Mouse (Mus musculus) liver, postnatal 0 days (tissue): ENCODE data around the gene Arf1. TPM values are rescaled to one million over a fixed set of nuclear protein-coding genes. Genes with fewer than 3 reads are reported as not detected.

ENCODE experiments used
- ATAC-seq: fragments of 200-750 bp; cut with Nextera tagmentation; 2 replicates; pipeline ENCODE4 v1.8.0; 2017; ENCODE audit warnings: mild to moderate bottlenecking, moderate library complexity
- DNase-seq: peaks from one replicate; pipeline ENCODE4 v3.0.0-alpha.2; 2016
- H3K27ac ChIP-seq: fragments of 300-500 bp; sonication (generic); 2 replicates; pipeline ENCODE4 v1.5.1; 2014; ENCODE audit warnings: antibody characterized with exemption, moderate library complexity, mild to moderate bottlenecking, low read depth
- H3K27me3 ChIP-seq: fragments of 300-500 bp; sonication (generic); 2 replicates; pipeline ENCODE4 v1.6.1; 2014; ENCODE audit warnings: low read length, control low read depth, mixed read lengths; ENCODE audit not compliant: insufficient read depth
- H3K36me3 ChIP-seq: fragments of 300-500 bp; sonication (generic); replicated peaks from 2 replicates; pipeline ENCODE4 v1.6.1; 2014; ENCODE audit warnings: mild to moderate bottlenecking, control low read depth, low read length, moderate library complexity, mixed read lengths; ENCODE audit not compliant: insufficient read depth
- H3K4me1 ChIP-seq: fragments of 300-500 bp; sonication (generic); 2 replicates; pipeline ENCODE4 v1.6.1; 2014; ENCODE audit warnings: antibody characterized with exemption, mild to moderate bottlenecking, control low read depth; ENCODE audit not compliant: insufficient read depth
- H3K4me2 ChIP-seq: fragments of 300-500 bp; sonication (generic); 2 replicates; pipeline ENCODE4 v1.6.1; 2014; ENCODE audit warnings: low read depth, mild to moderate bottlenecking, low read length, moderate library complexity, mixed read lengths
- H3K4me3 ChIP-seq: fragments of 300-500 bp; sonication (generic); 2 replicates; pipeline ENCODE4 v1.5.1; 2014; ENCODE audit warnings: low read depth, low read length
- H3K9ac ChIP-seq: fragments of 300-500 bp; sonication (generic); replicated peaks from 2 replicates; pipeline ENCODE4 v1.6.1; 2014; ENCODE audit warnings: mild to moderate bottlenecking, moderate library complexity
- H3K9me3 ChIP-seq: fragments of 300-500 bp; sonication (generic); 2 replicates; pipeline ENCODE4 v1.6.1; 2016; ENCODE audit warnings: mild to moderate bottlenecking, control low read depth, low read length, mixed read lengths
- CTCF ChIP-seq: sonication (generic); IDR thresholded peaks from 2 replicates; pipeline ENCODE4 v1.5.1; 2016; ENCODE audit warnings: antibody characterized with exemption, low read depth
- EP300 ChIP-seq: IDR thresholded peaks from 2 replicates; pipeline ENCODE4 v1.6.1; 2016; ENCODE audit warnings: antibody characterized with exemption, low read depth, mild to moderate bottlenecking
- WGBS: fragments of 180-500 bp; shearing (Covaris S2); extraction: QIAGEN DNeasy Blood & Tissue Kit; methylation state at CpG from one replicate; pipeline ENCODE4 v1.1.7; 2014; ENCODE audit not compliant: insufficient replicate concordance; 5-methylcytosine and 5-hydroxymethylcytosine counted together
- polyA plus RNA-seq: library from polyadenylated mRNA; unstranded; fragments of >200 nt; fragmentation: Nextera tagmentation; extraction: Ambion mirVana; gene quantifications from 2 replicates; pipeline ENCODE4 v1.2.1, GENCODE M21; 2015

Arf1 gene
- polyA plus RNA-seq, 1 experiment from 2014 or later = 254 TPM

DNA sequence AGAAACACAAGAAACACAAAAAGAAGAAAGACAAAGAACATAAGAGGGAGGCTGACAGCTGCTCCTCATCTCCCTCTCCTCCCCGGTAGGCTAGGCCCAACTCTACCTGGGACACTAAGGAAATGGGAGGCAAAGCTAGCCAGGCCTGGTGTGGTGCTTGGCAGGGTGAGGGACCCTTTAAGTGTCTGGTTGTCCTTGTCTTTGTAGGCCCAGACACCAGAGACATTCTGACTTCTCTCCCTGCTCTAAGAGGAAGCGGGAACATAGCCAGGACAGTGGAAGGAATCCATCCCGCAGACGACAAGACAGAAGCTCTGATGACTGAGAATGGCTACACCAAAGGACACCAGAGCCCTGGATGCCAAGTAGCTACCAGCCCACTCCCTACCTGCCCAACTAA is 18.1 kb downstream of the Arf1 start:
- Histone ChIP-seq H3K36me3 (peaks cover 55% of the 10 kb centered on the region), H3K4me2 (no peak overlapping the region), H3K27me3 (no peaks in the 10 kb centered on the region), H3K4me3 (no peak overlapping the region), H3K27ac (no peak overlapping the region), H3K4me1 (peaks cover 22% of the 10 kb centered on the region), H3K9ac (no peak overlapping the region), H3K9me3 (no peaks in the 10 kb centered on the region)
- WGBS = 83% methylated on average over 4 of the region's 4 CpGs
- ATAC-seq = no peak
- TF ChIP-seq EP300 (no peak), CTCF (no peak)
- DNase-seq = no peak

DNA sequence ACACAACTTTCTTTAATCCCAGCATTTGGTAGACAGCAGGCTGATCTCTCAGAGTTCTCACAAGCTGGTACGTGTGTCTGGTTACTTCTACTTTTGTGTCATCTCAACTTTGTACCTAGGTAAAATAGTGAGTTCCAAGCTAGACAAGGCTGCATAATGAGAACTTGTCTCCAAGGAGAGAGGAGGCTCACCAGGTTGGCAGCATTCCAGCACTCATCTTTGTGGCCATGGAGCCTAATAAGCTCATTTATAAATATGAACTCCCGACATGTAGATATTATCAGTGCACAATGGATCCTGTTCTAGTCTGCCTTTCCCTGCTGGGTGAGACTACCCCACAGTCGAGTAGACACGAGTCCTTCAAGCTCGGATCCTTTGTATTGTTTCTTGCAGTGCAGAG is 18.5 kb downstream of the Arf1 start:
- H3K9me3 ChIP-seq = no peaks in the 10 kb centered on the region
- WGBS = 77% methylated on average over 5 of the region's 5 CpGs
- H3K4me3 ChIP-seq = peak overlapping the region; percentile 90; the same call in 1 of the 2 replicates
- peak overlapping the region; percentile 97; the same call in 1 of the 2 replicates for H3K27ac ChIP-seq
- peaks cover 22% of the 10 kb centered on the region for H3K4me1 ChIP-seq
- H3K9ac ChIP-seq = no peak overlapping the region
- no peaks in the 10 kb centered on the region for H3K27me3 ChIP-seq
- TF ChIP-seq CTCF (no peak), EP300 (no peak)
- peaks cover 54% of the 10 kb centered on the region for H3K36me3 ChIP-seq
- ATAC-seq = no peak
- no peak for DNase-seq
- H3K4me2 ChIP-seq = peak overlapping the region; percentile 95

DNA sequence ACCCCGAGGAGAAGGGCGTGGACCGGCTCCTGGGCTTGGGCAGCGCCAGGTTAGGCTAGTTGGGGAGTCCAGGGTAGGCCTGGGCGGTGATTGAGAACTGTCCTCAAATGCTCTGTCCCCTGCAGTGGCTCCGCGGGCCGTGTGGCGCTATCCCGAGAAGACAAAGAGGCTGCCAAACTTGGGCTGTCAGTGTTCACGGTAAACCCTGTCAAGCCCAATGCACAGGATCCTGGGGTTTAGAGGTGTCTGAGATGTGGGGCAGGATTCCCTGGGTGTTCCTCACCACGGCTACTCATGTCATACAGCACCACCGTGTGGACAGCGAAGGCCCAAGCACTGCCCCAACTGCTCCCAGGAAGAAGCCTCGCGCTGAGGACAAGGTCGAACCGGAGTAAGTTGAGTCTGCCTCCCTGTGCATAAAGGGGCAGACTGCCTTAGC is 19.0 kb downstream of the Arf1 start:
- 11% methylated on average over 18 of the region's 18 CpGs for WGBS
- Histone ChIP-seq H3K27me3 (no peaks in the 10 kb centered on the region), H3K9me3 (no peaks in the 10 kb centered on the region), H3K9ac (peak overlapping the region; percentile 87), H3K27ac (peak overlapping the region; percentile 97), H3K4me1 (peaks cover 20% of the 10 kb centered on the region), H3K36me3 (peaks cover 54% of the 10 kb centered on the region), H3K4me2 (peak overlapping the region; percentile 95), H3K4me3 (peak overlapping the region; percentile 90)
- TF ChIP-seq CTCF (peak; percentile 92), EP300 (no peak)
- peak; percentile 84 for DNase-seq
- peak; percentile 72 for ATAC-seq

DNA sequence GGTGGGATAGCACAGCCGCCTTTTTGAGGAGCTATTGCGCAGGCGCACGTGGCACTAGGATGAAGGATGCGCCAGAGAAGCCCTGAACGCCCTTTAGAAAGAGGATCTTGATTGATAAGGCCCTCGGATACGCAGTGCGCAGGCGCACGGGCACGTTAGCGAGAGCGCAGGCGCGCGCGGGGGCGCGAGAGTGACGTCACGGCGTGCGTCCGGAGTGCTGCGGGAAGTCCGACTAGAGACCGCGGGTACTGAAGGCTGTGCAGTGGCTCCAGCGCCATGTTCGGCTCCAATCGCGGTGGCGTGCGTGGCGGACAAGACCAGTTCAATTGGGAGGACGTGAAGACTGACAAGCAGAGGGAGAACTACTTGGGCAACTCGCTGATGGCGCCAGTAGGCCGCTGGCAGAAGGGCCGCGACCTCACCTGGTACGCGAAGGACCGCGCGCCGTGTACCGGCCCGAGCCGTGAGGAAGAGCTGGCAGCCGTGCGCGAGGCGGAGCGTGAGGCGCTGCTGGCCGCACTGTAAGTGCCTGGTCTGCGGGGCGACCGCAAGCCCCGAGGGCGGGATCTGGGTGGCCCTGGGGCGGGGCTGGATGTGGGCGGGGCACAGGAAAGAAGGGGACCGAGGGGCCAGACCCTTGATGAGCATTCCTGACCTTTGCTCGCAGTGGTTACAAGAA is 19.8 kb downstream of the Arf1 start, which contains the start of gene 2310033P09Rik:
Gene 2310033P09Rik, plus strand, starts transcription at position 169 of the 679 bp plus-strand sequence.
- ATAC-seq = peak; percentile 84
- WGBS = under 1% methylated on average over 67 of the region's 67 CpGs
- peaks cover 54% of the 10 kb centered on the region for H3K36me3 ChIP-seq

DNA sequence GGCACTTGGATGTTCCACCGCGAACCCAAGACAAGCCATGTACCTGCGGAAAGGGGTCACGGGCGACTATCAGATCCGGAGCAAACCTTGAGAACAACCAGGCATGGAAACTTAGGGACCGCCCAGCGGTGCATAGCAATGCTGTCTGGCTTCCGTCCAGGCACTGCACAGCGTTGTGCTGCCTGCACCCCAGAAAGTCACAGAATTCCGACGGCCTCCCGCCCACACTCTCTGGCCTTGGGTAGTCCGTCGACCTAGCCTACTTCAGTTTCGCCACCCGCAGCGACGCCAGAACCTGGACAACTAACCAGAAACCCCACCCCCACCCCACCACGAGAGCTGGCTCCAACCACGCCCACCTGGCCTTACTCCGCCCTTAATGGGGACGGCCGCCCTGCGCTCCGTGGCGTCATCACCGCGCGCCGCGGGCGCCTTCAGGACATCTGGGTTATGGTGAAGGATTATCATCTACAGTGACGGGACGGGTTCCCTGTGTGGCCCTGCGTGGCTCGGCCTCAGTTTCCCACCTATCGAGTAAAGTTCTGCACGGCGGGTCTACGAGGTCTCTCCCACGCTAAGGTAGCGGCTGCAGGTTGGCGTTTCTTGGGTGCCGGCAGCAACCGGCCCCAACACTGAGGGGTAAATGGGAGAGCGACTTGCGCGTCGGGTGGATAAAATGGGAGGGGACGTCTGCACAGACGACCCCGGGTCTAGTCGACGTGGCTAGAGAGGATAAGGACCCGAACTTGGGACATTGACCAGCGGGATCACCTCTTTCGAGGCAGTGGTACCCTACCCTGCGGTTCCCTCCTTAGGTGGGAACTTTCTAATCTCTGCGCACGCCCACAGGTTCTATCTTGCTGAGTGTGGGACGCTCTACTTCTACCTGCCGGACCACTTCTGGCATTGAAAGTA is 25.7 kb downstream of the Arf1 start, which contains the start of gene Mrpl55:
Gene Mrpl55, plus strand, starts transcription at position 406 of the 915 bp plus-strand sequence.
- WGBS = under 1% methylated on average over 63 of the region's 63 CpGs

More for the DNA sequence above, 19.8 kb downstream of the Arf1 start, which contains the start of gene 2310033P09Rik:
- peak within 1 kb of the TSS; percentile 97 for H3K27ac ChIP-seq
- peaks cover 19% of the 10 kb centered on the region for H3K4me1 ChIP-seq
- peak within 1 kb of the TSS; percentile 87 for H3K9ac ChIP-seq
- peak; percentile 96 for DNase-seq
- H3K27me3 ChIP-seq = no peaks in the 10 kb centered on the region
- H3K9me3 ChIP-seq = no peaks in the 10 kb centered on the region
- H3K4me2 ChIP-seq = peak within 1 kb of the TSS; percentile 95
- H3K4me3 ChIP-seq = peak within 1 kb of the TSS; percentile 90
- TF ChIP-seq CTCF (no peak), EP300 (no peak)

More for the DNA sequence above, 25.7 kb downstream of the Arf1 start, which contains the start of gene Mrpl55:
- peak; percentile 96 for ATAC-seq
- Histone ChIP-seq H3K9me3 (no peaks in the 10 kb centered on the region), H3K4me2 (peak within 1 kb of the TSS; percentile 95), H3K4me3 (peak within 1 kb of the TSS; percentile 81), H3K4me1 (peaks cover 16% of the 10 kb centered on the region), H3K27me3 (no peaks in the 10 kb centered on the region), H3K36me3 (peaks cover 36% of the 10 kb centered on the region), H3K27ac (peak within 1 kb of the TSS; percentile 92), H3K9ac (peak within 1 kb of the TSS; percentile 81)
- DNase-seq = peak; percentile 98
- no peak for TF ChIP-seq CTCF
- TF ChIP-seq EP300 = no peak
